13 mouse cellular contexts compared by ENCODE assay signal in the genomic region with DNA sequence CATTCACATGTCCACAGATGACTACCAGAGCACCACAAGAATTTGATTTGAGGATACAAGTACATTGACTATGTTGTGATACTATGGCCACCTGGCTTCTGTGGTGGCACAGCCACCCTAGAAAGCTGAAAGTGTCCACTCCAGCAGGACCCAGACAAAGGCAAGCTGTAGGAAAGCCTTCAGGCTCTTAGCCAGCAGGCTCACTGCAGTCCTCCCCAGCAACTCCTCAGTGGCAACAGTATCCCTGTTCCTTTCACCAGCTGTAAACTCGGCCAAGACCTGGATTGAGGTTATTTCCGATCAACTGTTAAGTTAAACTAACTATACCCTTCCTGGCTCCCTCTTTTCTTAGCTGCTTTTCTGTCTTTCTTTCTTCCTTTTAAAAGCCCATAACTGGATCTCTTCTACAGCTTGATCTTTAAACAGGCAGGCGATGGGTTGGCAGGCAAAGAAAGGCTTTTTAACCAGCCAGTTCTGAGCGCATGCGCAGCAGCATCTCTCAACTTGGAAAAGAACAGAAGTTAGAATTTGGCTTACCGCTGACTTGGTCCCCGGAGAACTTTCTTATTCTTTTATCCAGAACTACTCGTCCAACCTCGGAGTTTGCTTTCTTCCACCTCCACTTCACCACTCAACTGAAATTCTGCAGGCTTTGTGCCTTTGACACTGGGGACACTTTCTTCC.
DNase-seq lines count a peak whose midpoint lies in the region; ATAC-seq and TF ChIP-seq lines count a peak whose summit lies in the region.
"Had no signal": no experiment of that assay in that cellular context is flagged by ENCODE, and none has a peak within 500 bp of the region (broad histone marks: within the 10 kb centered on the region; RNA-seq: fewer than 3 reads in every experiment).

No protein-coding gene starts in this region.

- no peaks in the 10 kb centered on the region for H3K36me3 ChIP-seq in heart, postnatal 0 days (replicated peaks; ENCODE audit: control insufficient read depth, insufficient read depth, low read length)
- H3K36me3 ChIP-seq in myocyte (ENCODE audit: control insufficient read depth, insufficient read depth), result no peaks in the 10 kb centered on the region
- no peaks in the 10 kb centered on the region for H3K36me3 ChIP-seq in stomach, postnatal 0 days (ENCODE audit: control insufficient read depth, insufficient read depth, low read length)
- H3K36me3 ChIP-seq: embryonic facial prominence, embryonic 12.5 days; G1E; hindbrain, embryonic 15.5 days; limb, embryonic 12.5 days had no signal

- no peak for ATAC-seq in heart, postnatal 0 days (ENCODE audit: insufficient read depth, low read depth)
- ATAC-seq in stomach, postnatal 0 days (ENCODE audit: low FRiP score, low TSS enrichment), result no peak

- H3K27me3 ChIP-seq in heart, postnatal 0 days (ENCODE audit: control insufficient read depth, insufficient read depth, low read length), result no peaks in the 10 kb centered on the region
- no peaks in the 10 kb centered on the region for H3K27me3 ChIP-seq in myocyte (ENCODE audit: control insufficient read depth, insufficient read depth, insufficient read length)
- no peaks in the 10 kb centered on the region for H3K27me3 ChIP-seq in stomach, postnatal 0 days (ENCODE audit: control insufficient read depth, insufficient read depth, low read length)
- H3K27me3 ChIP-seq: embryonic facial prominence, embryonic 12.5 days; hindbrain, embryonic 15.5 days; limb, embryonic 12.5 days had no signal

- DNase-seq in layer of hippocampus, adult 11-12 months (ENCODE audit: low spot score), result peak; percentile 32
- DNase-seq in layer of hippocampus, adult 9-11 months, result no peak
- DNase-seq in gastrocnemius, adult 2 months, result peak; percentile 73
- DNase-seq in heart, postnatal 0 days (ENCODE audit: low spot score), result peak; percentile 10
- no peak for DNase-seq in ovary, postnatal 14 days (ENCODE audit: low spot score)
- DNase-seq in stomach, postnatal 0 days (ENCODE audit: low spot score), result no peak
- DNase-seq in embryo, embryonic 9.5 days (ENCODE audit: extremely low spot score), result no peak
- DNase-seq: thymus, postnatal 25 days had no signal

- H3K9me3 ChIP-seq in heart, postnatal 0 days (replicated peaks; ENCODE audit: control insufficient read depth, low read length), result no peaks in the 10 kb centered on the region
- H3K9me3 ChIP-seq in stomach, postnatal 0 days (ENCODE audit: control insufficient read depth, low read length), result no peaks in the 10 kb centered on the region
- H3K9me3 ChIP-seq: embryonic facial prominence, embryonic 12.5 days; hindbrain, embryonic 15.5 days; limb, embryonic 12.5 days had no signal

- no peak for TF ChIP-seq EP300 in heart, postnatal 0 days (IDR thresholded peaks at IDR 0.05; ENCODE audit: low read depth)
- TF ChIP-seq EP300 in stomach, postnatal 0 days (optimal IDR thresholded peaks at IDR 0.05), result no peak

- no peak for TF ChIP-seq CTCF in gastrocnemius, adult 2 months (IDR thresholded peaks at IDR 0.05)
- no peak for TF ChIP-seq CTCF in heart, postnatal 0 days (IDR thresholded peaks at IDR 0.05; ENCODE audit: low read depth)
- TF ChIP-seq CTCF in stomach, postnatal 0 days (IDR thresholded peaks at IDR 0.05; ENCODE audit: low read depth), result no peak

- H3K79me2 ChIP-seq in myocyte (ENCODE audit: control insufficient read depth, insufficient read depth), result no peaks in the 10 kb centered on the region

- 73% methylated on average over 9 of the region's 9 CpGs for WGBS in heart, postnatal 0 days
- 80% methylated on average over 9 of the region's 9 CpGs for WGBS in stomach, postnatal 0 days

- no peak overlapping the region for H3K4me2 ChIP-seq in heart, postnatal 0 days (ENCODE audit: low read depth, low read length)
- H3K4me2 ChIP-seq in myocyte (ENCODE audit: low read depth), result peak overlapping the region; percentile 10
- no peak overlapping the region for H3K4me2 ChIP-seq in stomach, postnatal 0 days (replicated peaks; ENCODE audit: low read depth)
- H3K4me2 ChIP-seq: embryonic facial prominence, embryonic 12.5 days; hindbrain, embryonic 15.5 days; limb, embryonic 12.5 days had no signal

- intact Hi-C loops in gastrocnemius, adult 2 months (cut with DNase I), result no loop called here

- no peaks in the 10 kb centered on the region for H3K4me1 ChIP-seq in heart, postnatal 0 days (ENCODE audit: control insufficient read depth, insufficient read depth)
- H3K4me1 ChIP-seq in stomach, postnatal 0 days (replicated peaks; ENCODE audit: control insufficient read depth, insufficient read depth), result no peaks in the 10 kb centered on the region
- H3K4me1 ChIP-seq: embryonic facial prominence, embryonic 12.5 days; hindbrain, embryonic 15.5 days; limb, embryonic 12.5 days had no signal

- H3K9ac ChIP-seq in heart, postnatal 0 days (replicated peaks; ENCODE audit: low read depth, low read length), result no peak overlapping the region
- H3K9ac ChIP-seq in stomach, postnatal 0 days (ENCODE audit: low read length), result no peak overlapping the region
- H3K9ac ChIP-seq: embryonic facial prominence, embryonic 12.5 days; hindbrain, embryonic 15.5 days; limb, embryonic 12.5 days had no signal

- TF ChIP-seq POLR2A in myocyte (IDR thresholded peaks at IDR 0.05; ENCODE audit: insufficient read length, low read depth), result no peak

- peak overlapping the region; percentile 56 for H3K4me3 ChIP-seq in gastrocnemius, adult 2 months
- H3K4me3 ChIP-seq in heart, postnatal 0 days (ENCODE audit: low read depth, low read length), result no peak overlapping the region
- H3K4me3 ChIP-seq in myocyte, result no peak overlapping the region
- no peak overlapping the region for H3K4me3 ChIP-seq in stomach, postnatal 0 days (ENCODE audit: low read depth, low read length)
- H3K4me3 ChIP-seq: embryonic facial prominence, embryonic 12.5 days; hindbrain, embryonic 15.5 days; limb, embryonic 12.5 days had no signal

- peak overlapping the region; percentile 41; the same call in 1 of the 2 replicates for H3K27ac ChIP-seq in gastrocnemius, adult 2 months
- H3K27ac ChIP-seq in heart, postnatal 0 days (ENCODE audit: low read depth), result no peak overlapping the region
- H3K27ac ChIP-seq in stomach, postnatal 0 days (replicated peaks), result no peak overlapping the region
- H3K27ac ChIP-seq: embryonic facial prominence, embryonic 12.5 days; hindbrain, embryonic 15.5 days; limb, embryonic 12.5 days had no signal

- H3ac ChIP-seq in myocyte (ENCODE audit: control insufficient read depth, insufficient read length), result no peak overlapping the region

TF ChIP-seq in myocyte, 11 proteins besides CTCF, POLR2A, EP300 and RAD21:
- TF ChIP-seq TCF3 (IDR thresholded peaks at IDR 0.05; ENCODE audit: insufficient read length, low read depth) (no peak), MAX (IDR thresholded peaks at IDR 0.05; ENCODE audit: low read depth) (no peak), MYOG (IDR thresholded peaks at IDR 0.05; ENCODE audit: control insufficient read depth in 1 of 3, insufficient read depth in 1 of 3, insufficient read length in 2 of 3, low read depth in 2 of 3) (no peak), REST (IDR thresholded peaks at IDR 0.05; ENCODE audit: insufficient read depth, insufficient read length) (no peak), POLR2AphosphoS2 (IDR thresholded peaks at IDR 0.05; ENCODE audit: insufficient read length, low read depth) (no peak), E2F4 (IDR thresholded peaks at IDR 0.05; ENCODE audit: insufficient read depth) (no peak), MYOD1 (IDR thresholded peaks at IDR 0.05; ENCODE audit: control insufficient read depth in 1 of 3, insufficient read length in 2 of 3, low read depth in 2 of 3) (no peak), SRF (IDR thresholded peaks at IDR 0.05; ENCODE audit: control insufficient read depth, insufficient read length, low read depth) (no peak), USF1 (IDR thresholded peaks at IDR 0.05; ENCODE audit: low read depth) (no peak), TCF12 (IDR thresholded peaks at IDR 0.05; ENCODE audit: insufficient read depth, poor library complexity, severe bottlenecking) (no peak)

Comparison
In these comparisons a context has a peak if more than half of its experiments do, and no peak if none do; other contexts are left out.
1. DNase-seq: peak in layer of hippocampus, adult 11-12 months (single experiment), gastrocnemius, adult 2 months (single experiment) and heart, postnatal 0 days (single experiment); none in layer of hippocampus, adult 9-11 months (single experiment), ovary, postnatal 14 days (single experiment), stomach, postnatal 0 days (single experiment) and embryo, embryonic 9.5 days (single experiment).